Mouse (Mus musculus) urinary bladder, postnatal 10 days (tissue): ENCODE measurements at regions not wholly inside any gene's neighbourhood (a gene's known extent, or its start where the extent isn't known, plus 50 kb on each side); places are given as distances from the start of the nearest gene placed in this dataset.

Experiments
- DNase-seq: peaks from one replicate; pipeline ENCODE4 v3.0.0; 2022; ENCODE audit warnings: low spot score

- no peak for DNase-seq
These were observed 462.1 kb upstream of the Arglu1 start for GRCm38 (mm10) chr8:9152313-9152925.

GRCm38 (mm10) chr8:9144362-9144761 lies 454.0 kb upstream of the Arglu1 start:
- no peak for DNase-seq

GRCm38 (mm10) chr8:9139781-9140180 lies 449.5 kb upstream of the Arglu1 start:
- no peak for DNase-seq

- no peak for DNase-seq
These were observed 448.8 kb upstream of the Arglu1 start for GRCm38 (mm10) chr8:9139059-9139620.

GRCm38 (mm10) chr8:9133758-9134157 lies 443.4 kb upstream of the Arglu1 start:
- no peak for DNase-seq

- no peak for DNase-seq
These were observed 442.4 kb upstream of the Arglu1 start for GRCm38 (mm10) chr8:9132612-9133218.

- no peak for DNase-seq
These were observed 440.9 kb upstream of the Arglu1 start for GRCm38 (mm10) chr8:9131249-9131648.

- DNase-seq, result no peak
These were observed 434.2 kb upstream of the Arglu1 start for GRCm38 (mm10) chr8:9124503-9124902.

- DNase-seq, result no peak
These were observed 427.8 kb upstream of the Arglu1 start for GRCm38 (mm10) chr8:9117809-9118737.

- DNase-seq, result no peak
These were observed 405.7 kb upstream of the Arglu1 start for GRCm38 (mm10) chr8:9095980-9096379.

GRCm38 (mm10) chr8:9094002-9094401 lies 403.7 kb upstream of the Arglu1 start:
- no peak for DNase-seq

GRCm38 (mm10) chr8:9093356-9093755 lies 403.0 kb upstream of the Arglu1 start:
- DNase-seq, result no peak

GRCm38 (mm10) chr8:9072724-9073123 lies 382.4 kb upstream of the Arglu1 start:
- DNase-seq, result no peak

- DNase-seq, result no peak
These were observed 382.0 kb upstream of the Arglu1 start for GRCm38 (mm10) chr8:9072286-9072685.

GRCm38 (mm10) chr8:9070953-9071352 lies 380.6 kb upstream of the Arglu1 start:
- DNase-seq, result no peak

- no peak for DNase-seq
These were observed 379.5 kb upstream of the Arglu1 start for GRCm38 (mm10) chr8:9069845-9070244.

- DNase-seq, result no peak
These were observed 377.4 kb upstream of the Arglu1 start for GRCm38 (mm10) chr8:9067731-9068130.

- DNase-seq, result no peak
These were observed 369.8 kb upstream of the Arglu1 start for GRCm38 (mm10) chr8:9060166-9060565.

- DNase-seq, result no peak
These were observed 365.1 kb upstream of the Arglu1 start for GRCm38 (mm10) chr8:9055416-9055819.

- DNase-seq, result no peak
These were observed 364.5 kb upstream of the Arglu1 start for GRCm38 (mm10) chr8:9054801-9055200.

GRCm38 (mm10) chr8:9051699-9052098 lies 361.4 kb upstream of the Arglu1 start:
- no peak for DNase-seq

GRCm38 (mm10) chr8:9050740-9051475 lies 360.6 kb upstream of the Arglu1 start:
- no peak for DNase-seq
